Mouse (Mus musculus): ENCODE data around the gene 2510002D24Rik. TPM values are rescaled to one million over a fixed set of nuclear protein-coding genes. Genes with fewer than 3 reads are reported as not detected.
"Not testable (repeated sequence)": the region's sequence is repeated elsewhere in the genome, so short reads cannot be mapped to it uniquely, and the experiment has no call there.

The 2510002D24Rik gene
- total RNA-seq, 2 experiments from 2014 or later, result 10.9 to 12.7 TPM

GRCm38 (mm10) chr16:18846301-18846820, 10.0 kb downstream of the 2510002D24Rik start:
- no peak for ATAC-seq (replicated peaks; ENCODE audit: low FRiP score, poor library complexity, severe bottlenecking)

DNA sequence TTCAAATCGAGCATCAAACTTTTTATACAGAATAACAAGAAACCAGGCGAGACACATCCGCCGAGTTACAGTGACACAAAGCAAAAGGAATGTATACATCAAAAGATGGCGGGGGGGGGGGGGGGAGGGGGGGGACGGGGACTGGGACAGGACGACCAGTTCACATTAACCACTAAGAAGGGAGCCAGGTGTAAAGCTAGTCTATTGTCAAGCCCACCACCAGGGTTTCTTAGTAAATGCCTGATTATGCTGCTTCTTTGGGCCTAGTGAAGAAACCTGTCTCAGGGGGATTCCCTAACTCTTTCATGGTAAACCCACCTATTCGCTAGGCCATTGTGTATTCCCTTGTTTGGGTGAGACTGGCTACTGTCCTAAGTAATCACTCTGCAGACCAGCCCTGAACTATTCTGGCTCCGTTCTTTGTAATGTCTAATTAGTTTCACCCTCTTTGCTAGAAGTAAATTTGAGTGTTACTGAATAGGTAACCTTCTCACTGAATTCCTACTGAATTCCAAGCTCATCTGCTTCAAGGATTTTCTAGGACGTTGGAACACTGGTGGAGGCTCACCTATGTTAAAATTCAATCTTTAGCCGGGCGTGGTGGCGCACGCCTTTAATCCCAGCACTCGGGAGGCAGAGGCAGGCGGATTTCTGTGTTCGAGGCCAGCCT, 13.3 kb downstream of the 2510002D24Rik start:
- ATAC-seq (replicated peaks; ENCODE audit: low FRiP score, poor library complexity, severe bottlenecking), result not testable (repeated sequence)

DNA sequence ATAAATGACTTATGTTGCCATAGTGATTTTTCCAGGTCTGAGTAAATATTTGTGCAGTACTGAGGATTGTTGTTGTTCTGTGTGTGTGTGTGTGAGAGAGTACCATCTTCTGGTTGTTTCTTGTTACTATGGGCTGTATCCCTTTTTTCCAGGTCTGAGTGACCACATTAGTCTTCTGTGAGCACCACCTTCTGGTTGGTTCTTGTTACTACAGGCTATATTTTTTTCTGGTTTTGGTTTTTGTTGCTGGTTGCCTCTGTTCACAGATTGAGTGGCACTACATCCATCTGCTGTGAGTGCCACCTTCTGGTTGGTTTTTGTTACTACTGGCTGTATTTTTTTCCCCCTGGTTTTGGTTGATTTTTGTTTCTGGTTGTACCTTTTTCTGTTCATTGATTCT, 22.2 kb downstream of the 2510002D24Rik start:
- ATAC-seq (replicated peaks; ENCODE audit: low FRiP score, poor library complexity, severe bottlenecking), result peak; percentile 69

DNA sequence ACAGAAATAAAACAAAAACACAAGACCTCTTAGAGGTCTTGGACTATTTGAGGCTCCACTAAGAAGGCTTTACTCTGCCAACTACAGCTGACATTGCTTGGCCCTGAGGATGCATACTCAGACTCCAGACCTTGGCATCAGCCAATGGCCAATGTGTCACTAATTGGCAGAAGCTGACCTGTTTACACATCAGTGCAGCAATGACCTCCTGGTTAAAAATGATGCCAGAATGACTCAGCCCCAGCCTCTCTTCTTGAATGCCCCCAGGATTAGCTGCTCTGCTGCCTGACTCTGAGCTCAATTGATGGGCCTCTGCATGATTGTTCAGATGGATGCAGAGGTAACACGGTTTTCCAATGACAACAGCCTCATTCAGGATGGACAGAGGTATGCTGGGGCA, 23.8 kb downstream of the 2510002D24Rik start:
- ATAC-seq (replicated peaks; ENCODE audit: low FRiP score, poor library complexity, severe bottlenecking), result no peak

DNA sequence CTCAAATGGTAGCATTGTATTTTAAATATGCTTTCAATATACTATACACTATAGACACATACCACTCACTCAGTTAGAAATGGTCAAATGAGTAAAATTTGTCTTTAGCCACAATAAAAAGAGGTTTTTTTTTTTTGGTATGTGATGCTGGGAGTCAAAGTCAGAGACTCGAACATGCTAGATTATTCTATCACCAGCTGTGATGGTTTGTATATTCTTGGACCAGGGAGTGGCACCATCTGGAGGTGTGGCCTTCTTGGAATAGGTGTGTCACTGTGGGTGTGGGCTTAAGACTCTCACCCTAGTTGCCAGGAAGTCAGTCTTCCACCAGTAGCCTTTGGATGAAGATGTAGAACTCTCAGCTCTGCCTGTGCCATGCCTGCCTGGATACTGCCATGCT, 34.1 kb downstream of the 2510002D24Rik start:
- ATAC-seq (replicated peaks; ENCODE audit: low FRiP score, poor library complexity, severe bottlenecking), result not testable (repeated sequence)

GRCm38 (mm10) chr16:18876091-18876441, 39.7 kb downstream of the 2510002D24Rik start:
- ATAC-seq (replicated peaks; ENCODE audit: low FRiP score, poor library complexity, severe bottlenecking), result no peak; the same call in 1 of the 2 replicates

- peak; percentile 85 for ATAC-seq (replicated peaks; ENCODE audit: low FRiP score, poor library complexity, severe bottlenecking)
Observed at GRCm38 (mm10) chr16:18876442-18877308, 40.3 kb downstream of the 2510002D24Rik start, which contains the start of the genes Mrpl40 and Hira. TSS of gene Mrpl40 (minus strand) at chr16:18876862. TSS of gene Hira (plus strand) at chr16:18877037.

DNA sequence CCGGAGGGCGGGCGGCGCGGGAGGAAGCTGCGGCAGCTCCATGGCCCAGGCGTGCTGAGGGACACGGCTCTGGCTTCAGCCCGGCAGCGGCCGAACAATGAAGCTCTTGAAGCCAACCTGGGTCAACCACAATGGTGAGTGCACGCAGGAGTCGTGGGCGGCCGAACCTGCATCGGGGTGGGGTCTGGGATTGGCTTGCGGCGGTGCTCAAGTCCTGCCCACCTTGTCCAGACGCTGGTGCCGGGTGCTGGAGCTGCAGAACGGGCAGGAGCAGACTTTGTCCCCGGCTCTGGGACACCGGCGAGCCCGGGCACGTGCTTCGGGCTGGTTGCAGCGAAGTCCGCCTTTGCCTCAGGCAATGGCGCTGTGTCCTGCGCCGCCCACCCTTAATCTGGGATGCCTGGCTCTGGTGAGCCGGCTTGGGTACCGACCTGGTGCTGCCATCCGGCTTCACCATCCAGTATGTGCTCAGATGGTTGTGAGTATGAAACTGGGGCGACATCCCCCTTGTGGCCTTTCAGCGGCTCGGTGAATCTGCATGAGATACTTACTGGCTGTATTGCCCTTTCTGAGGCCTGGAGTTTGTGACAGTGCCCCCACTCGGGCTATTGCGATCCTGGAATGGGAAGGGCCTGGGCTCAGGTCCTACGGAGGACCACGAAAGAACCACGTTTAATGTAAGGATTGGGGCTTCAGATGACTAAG, 41.2 kb downstream of the 2510002D24Rik start:
- peak; percentile 39 for ATAC-seq (replicated peaks; ENCODE audit: low FRiP score, poor library complexity, severe bottlenecking)

- ATAC-seq (replicated peaks; ENCODE audit: low FRiP score, poor library complexity, severe bottlenecking), result no peak
Observed at GRCm38 (mm10) chr16:18878091-18878720, 41.8 kb downstream of the 2510002D24Rik start.

DNA sequence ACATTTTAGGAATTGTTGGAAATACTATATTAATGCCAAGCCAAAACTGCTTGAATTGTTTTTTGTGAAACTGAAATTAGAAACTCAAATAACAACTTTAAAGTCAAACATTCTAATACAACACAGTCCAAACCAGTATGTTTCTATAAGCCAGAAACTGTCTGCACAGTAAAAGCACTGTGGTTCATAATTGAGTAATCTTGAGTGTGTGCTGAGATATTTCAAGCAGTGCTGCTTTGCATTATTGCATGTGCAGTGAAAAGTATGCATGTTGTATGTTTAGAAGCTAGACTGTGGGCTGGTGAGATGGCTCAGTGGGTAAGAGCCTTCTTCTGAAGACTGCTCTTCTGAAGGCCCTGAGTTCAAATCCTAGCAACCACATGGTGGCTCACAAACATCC, 47.7 kb downstream of the 2510002D24Rik start:
- no peak for ATAC-seq (replicated peaks; ENCODE audit: low FRiP score, poor library complexity, severe bottlenecking)

Other genes with a start within 250 kb of the 2510002D24Rik start
- not detected in 2 replicates for gene Tbx1, start 245.9 kb upstream of the 2510002D24Rik start, total RNA-seq (2015; ENCODE audit: low replicate concordance)
- gene Tbx1, start 245.9 kb upstream of the 2510002D24Rik start, total RNA-seq (2017; ENCODE audit: low replicate concordance), result not detected in 2 replicates
- gene Gp1bb, start 214.2 kb upstream of the 2510002D24Rik start, total RNA-seq (2015; ENCODE audit: low replicate concordance), result 3.7 TPM in 1 of 2 replicates, not detected in the other
- gene Gp1bb, start 214.2 kb upstream of the 2510002D24Rik start, total RNA-seq (2017; ENCODE audit: low replicate concordance), result 0.56 and 0.94 TPM in 2 replicates
- gene Gm49601, start 210.2 kb upstream of the 2510002D24Rik start, total RNA-seq (2015; ENCODE audit: low replicate concordance), result not detected in 2 replicates
- 0.85 TPM in 1 of 2 replicates, not detected in the other for gene Gm49601, start 210.2 kb upstream of the 2510002D24Rik start, total RNA-seq (2017; ENCODE audit: low replicate concordance)
- 13.4 and 19.4 TPM in 2 replicates for gene Sept5, start 206.6 kb upstream of the 2510002D24Rik start, total RNA-seq (2015; ENCODE audit: low replicate concordance)
- gene Sept5, start 206.6 kb upstream of the 2510002D24Rik start, total RNA-seq (2017; ENCODE audit: low replicate concordance), result 11.7 and 15.2 TPM in 2 replicates
- not detected in 2 replicates for gene Cldn5, start 59.7 kb upstream of the 2510002D24Rik start, total RNA-seq (2015; ENCODE audit: low replicate concordance)
- gene Cldn5, start 59.7 kb upstream of the 2510002D24Rik start, total RNA-seq (2017; ENCODE audit: low replicate concordance), result not detected in 2 replicates
- gene Ufd1, start 24.8 kb upstream of the 2510002D24Rik start, total RNA-seq (2015; ENCODE audit: low replicate concordance), result 26.1 and 27.3 TPM in 2 replicates
- 32.5 and 54.9 TPM in 2 replicates for gene Ufd1, start 24.8 kb upstream of the 2510002D24Rik start, total RNA-seq (2017; ENCODE audit: low replicate concordance)
- 21.7 and 23.6 TPM in 2 replicates for gene Cdc45, start 24.6 kb upstream of the 2510002D24Rik start, total RNA-seq (2015; ENCODE audit: low replicate concordance)
- 28.5 and 33.2 TPM in 2 replicates for gene Cdc45, start 24.6 kb upstream of the 2510002D24Rik start, total RNA-seq (2017; ENCODE audit: low replicate concordance)
- gene Gm28539, start within 50 bp of the 2510002D24Rik start, total RNA-seq (2015; ENCODE audit: low replicate concordance), result not detected in 2 replicates
- gene Gm28539, start within 50 bp of the 2510002D24Rik start, total RNA-seq (2017; ENCODE audit: low replicate concordance), result 2.9 TPM in 1 of 2 replicates, not detected in the other
- gene Mrpl40, start 40.3 kb downstream of the 2510002D24Rik start, total RNA-seq (2015; ENCODE audit: low replicate concordance), result 5.4 and 39.7 TPM in 2 replicates
- gene Mrpl40, start 40.3 kb downstream of the 2510002D24Rik start, total RNA-seq (2017; ENCODE audit: low replicate concordance), result 25.6 and 26.8 TPM in 2 replicates
- 19.2 and 20.4 TPM in 2 replicates for gene Hira, start 40.5 kb downstream of the 2510002D24Rik start, total RNA-seq (2015; ENCODE audit: low replicate concordance)
- gene Hira, start 40.5 kb downstream of the 2510002D24Rik start, total RNA-seq (2017; ENCODE audit: low replicate concordance), result 13.9 and 24.5 TPM in 2 replicates

All from erythroblast, adult 5-6 weeks (primary cell).